Mouse (Mus musculus) CH12.LX (cell line): Measurements from ENCODE around the gene Pde1c. TPM values are rescaled to one million over a fixed set of nuclear protein-coding genes. Genes with fewer than 3 reads are reported as not detected.
A peak's percentile ranks its signal among the peaks of the same experiment; 100 is the strongest.

Experiments
- DNase-seq: peaks from one replicate; pipeline ENCODE4 v3.0.0-alpha.2; 2013; ENCODE audit errors: extremely low read depth
- H3K27ac ChIP-seq: 2 replicates; pipeline ENCODE4 v1.5.1; 2012; ENCODE audit warnings: low read depth, mild to moderate bottlenecking, control low read depth, moderate library complexity; ENCODE audit not compliant: insufficient read depth
- H3K27me3 ChIP-seq: replicated peaks from 2 replicates; pipeline ENCODE3; 2012; ENCODE audit warnings: inconsistent platforms
- H3K36me3 ChIP-seq, 2 experiments: replicated peaks in 1 of 2; 2 replicates each; pipeline versions ENCODE3 to v1.6.1; 2012; ENCODE audit warnings: inconsistent platforms in 1 of 2, low read length in 1 of 2, mild to moderate bottlenecking in 1 of 2, mixed read lengths in 1 of 2, moderate library complexity in 1 of 2; ENCODE audit not compliant: control insufficient read depth in 1 of 2, insufficient read depth in 1 of 2
- H3K4me1 ChIP-seq, 2 experiments: 2 replicates each; pipeline ENCODE4 v1.6.1; 2012; ENCODE audit warnings: inconsistent platforms in 1 of 2, moderate library complexity in 1 of 2; ENCODE audit not compliant: insufficient read depth in 2 of 2, control insufficient read depth in 1 of 2
- H3K4me2 ChIP-seq: 2 replicates; pipeline ENCODE4 v1.6.1; 2012; ENCODE audit warnings: low read depth, mild to moderate bottlenecking, control low read depth; ENCODE audit not compliant: poor library complexity, insufficient read depth, severe bottlenecking
- H3K4me3 ChIP-seq, 3 experiments: fragments of 150-350 bp in 1 of 3; sonication (generic) in 1 of 3; replicated peaks in 1 of 3; 2 replicates each; pipeline versions ENCODE3 to v1.5.1; 2011 to 2012; ENCODE audit warnings: low read depth in 2 of 3, low read length in 2 of 3, mild to moderate bottlenecking in 2 of 3, moderate library complexity in 2 of 3, control low read depth in 1 of 3, improper control_type of control experiment in 1 of 3, inconsistent platforms in 1 of 3, mixed read lengths in 1 of 3; ENCODE audit not compliant: poor library complexity in 1 of 3
- H3K79me2 ChIP-seq: replicated peaks from 2 replicates; pipeline ENCODE4 v1.6.1; 2012; ENCODE audit warnings: mild to moderate bottlenecking, moderate library complexity; ENCODE audit not compliant: control insufficient read depth, poor library complexity, insufficient read depth, severe bottlenecking; ENCODE audit errors: extremely low read depth
- H3K9ac ChIP-seq: 2 replicates; pipeline ENCODE4 v1.6.1; 2012; ENCODE audit warnings: low read depth, mild to moderate bottlenecking, control low read depth, moderate library complexity; ENCODE audit not compliant: insufficient read depth
- H3K9me3 ChIP-seq: replicated peaks from 2 replicates; pipeline ENCODE3; 2012; ENCODE audit warnings: low read length, inconsistent platforms, mixed read lengths
- BHLHE40 ChIP-seq: IDR thresholded peaks from 2 replicates; pipeline ENCODE4 v1.6.1; 2011; ENCODE audit warnings: mild to moderate bottlenecking, low read depth, low read length, improper control_type of control experiment
- CHD2 ChIP-seq: IDR thresholded peaks from 2 replicates; pipeline ENCODE4 v1.6.1; 2011; ENCODE audit warnings: low read length, improper control_type of control experiment
- CTCF ChIP-seq, 2 experiments: IDR thresholded peaks in 1 of 2; conservative IDR thresholded peaks in 1 of 2; 2 replicates each; pipeline ENCODE4 v1.5.1; 2011 to 2012; ENCODE audit warnings: low read depth in 2 of 2, low read length in 2 of 2, improper control_type of control experiment in 1 of 2, inconsistent platforms in 1 of 2, mild to moderate bottlenecking in 1 of 2, moderate library complexity in 1 of 2
- ELF1 ChIP-seq: IDR thresholded peaks from 2 replicates; pipeline ENCODE4 v1.6.1; 2014; ENCODE audit warnings: low read depth, mild to moderate bottlenecking, inconsistent platforms, low read length, improper control_type of control experiment
- EP300 ChIP-seq: IDR thresholded peaks from 2 replicates; pipeline ENCODE4 v1.6.1; 2011; ENCODE audit warnings: low read length, improper control_type of control experiment
- IRF4 ChIP-seq: IDR thresholded peaks from 2 replicates; pipeline ENCODE4 v1.6.1; 2014; ENCODE audit warnings: low read depth, mild to moderate bottlenecking, inconsistent platforms, low read length, improper control_type of control experiment
- JUND ChIP-seq: conservative IDR thresholded peaks from 2 replicates; pipeline ENCODE4 v1.6.1; 2011; ENCODE audit warnings: low read depth, low read length, improper control_type of control experiment
- MAFK ChIP-seq: IDR thresholded peaks from 2 replicates; pipeline ENCODE4 v1.6.1; 2011; ENCODE audit warnings: low read length, improper control_type of control experiment; ENCODE audit not compliant: insufficient replicate concordance
- MAX ChIP-seq: IDR thresholded peaks from 2 replicates; pipeline ENCODE4 v1.6.1; 2011; ENCODE audit warnings: low read length, improper control_type of control experiment
- MAZ ChIP-seq: IDR thresholded peaks from 2 replicates; pipeline ENCODE4 v1.6.1; 2012; ENCODE audit warnings: low read depth, mild to moderate bottlenecking, inconsistent platforms, low read length, improper control_type of control experiment, moderate library complexity
- MEF2A ChIP-seq: IDR thresholded peaks from 2 replicates; pipeline ENCODE4 v1.6.1; 2014; ENCODE audit warnings: low read depth, mild to moderate bottlenecking, inconsistent platforms, low read length, improper control_type of control experiment, borderline replicate concordance
- MXI1 ChIP-seq: IDR thresholded peaks from 2 replicates; pipeline ENCODE4 v1.6.1; 2011; ENCODE audit warnings: mild to moderate bottlenecking, low read depth, low read length, improper control_type of control experiment
- MYC ChIP-seq: IDR thresholded peaks from 2 replicates; pipeline ENCODE4 v1.6.1; 2011; ENCODE audit warnings: low read depth, mild to moderate bottlenecking, improper control_type of control experiment, low read length
- NELFE ChIP-seq: IDR thresholded peaks from 2 replicates; pipeline ENCODE4 v1.6.1; 2011; ENCODE audit warnings: low read depth, low read length, improper control_type of control experiment
- NRF1 ChIP-seq: IDR thresholded peaks from 2 replicates; pipeline ENCODE4 v1.6.1; 2014; ENCODE audit warnings: low read depth, mild to moderate bottlenecking, inconsistent platforms, low read length, improper control_type of control experiment, moderate library complexity
- PAX5 ChIP-seq: IDR thresholded peaks from 2 replicates; pipeline ENCODE4 v1.6.1; 2012; ENCODE audit warnings: low read length, inconsistent platforms, mixed read lengths
- POLR2A ChIP-seq: IDR thresholded peaks from 2 replicates; pipeline ENCODE4 v1.6.1; 2011; ENCODE audit warnings: low read depth, mild to moderate bottlenecking, improper control_type of control experiment, low read length
- POLR2AphosphoS2 ChIP-seq: IDR thresholded peaks from 2 replicates; pipeline ENCODE4 v1.6.1; 2011; ENCODE audit warnings: low read depth, low read length, improper control_type of control experiment
- RAD21 ChIP-seq: IDR thresholded peaks from 2 replicates; pipeline ENCODE4 v1.6.1; 2011; ENCODE audit warnings: low read depth, mild to moderate bottlenecking, low read length, improper control_type of control experiment, moderate library complexity
- RCOR1 ChIP-seq: conservative IDR thresholded peaks from 2 replicates; pipeline ENCODE4 v1.6.1; 2012; ENCODE audit warnings: low read depth, mild to moderate bottlenecking, inconsistent platforms, low read length, improper control_type of control experiment
- SMC3 ChIP-seq: IDR thresholded peaks from 2 replicates; pipeline ENCODE4 v1.6.1; 2011; ENCODE audit warnings: low read depth, low read length, improper control_type of control experiment
- UBTF ChIP-seq: IDR thresholded peaks from 2 replicates; pipeline ENCODE4 v1.6.1; 2012; ENCODE audit warnings: low read depth, mild to moderate bottlenecking, inconsistent platforms, low read length, improper control_type of control experiment, moderate library complexity
- USF2 ChIP-seq: conservative IDR thresholded peaks from 2 replicates; pipeline ENCODE4 v1.6.1; 2011; ENCODE audit warnings: low read depth, low read length, improper control_type of control experiment
- ZC3H11A ChIP-seq: IDR thresholded peaks from 2 replicates; pipeline ENCODE4 v1.6.1; 2012; ENCODE audit warnings: low read depth, mild to moderate bottlenecking, inconsistent platforms, low read length, improper control_type of control experiment
- ZMIZ1 ChIP-seq: IDR thresholded peaks from 2 replicates; pipeline ENCODE4 v1.6.1; 2012; ENCODE audit warnings: low read depth, mild to moderate bottlenecking, inconsistent platforms, low read length, improper control_type of control experiment
- ZNF384 ChIP-seq: IDR thresholded peaks from 2 replicates; pipeline ENCODE4 v1.6.1; 2012; ENCODE audit warnings: low read depth, low read length, improper control_type of control experiment, inconsistent platforms
- dilution Hi-C: fragments of 300-500 bp; cut with MboI; formaldehyde crosslinking; loops from 2 replicates; pipeline ENCODE4 v1.14.3; 2020; ENCODE audit warnings: low sequenced_read_pairs; ENCODE audit not compliant: extremely low pct_unique_long_range_greater_than_20kb, extremely low pct_ligation_motif_present
- in situ Hi-C: fragments of 300-500 bp; cut with MboI; formaldehyde crosslinking; loops from 3 replicates; pipeline ENCODE4 v1.14.3; 2019; ENCODE audit warnings: low sequenced_read_pairs, low pct_ligation_motif_present, low pct_unique_long_range_greater_than_20kb, mixed read lengths
- polyA plus RNA-seq: library from polyadenylated mRNA; unstranded; fragments of >175 nt; gene quantifications from 2 replicates; pipeline ENCODE4 v1.2.1, GENCODE M21; 2012; ENCODE audit warnings: low read depth; ENCODE audit not compliant: insufficient read length
- total RNA-seq, 2 experiments: library from RNA; depleted of rRNA; stranded (reverse); fragments of 300-350 nt in 1 of 2; fragments of >200 nt in 1 of 2; gene quantifications; 2 replicates each; pipeline ENCODE4 v1.2.3; 2012 to 2014

The Pde1c gene
- total and polyA plus RNA-seq, 3 experiments = 2.3 to 3.8 (median 2.4) TPM

DNA sequence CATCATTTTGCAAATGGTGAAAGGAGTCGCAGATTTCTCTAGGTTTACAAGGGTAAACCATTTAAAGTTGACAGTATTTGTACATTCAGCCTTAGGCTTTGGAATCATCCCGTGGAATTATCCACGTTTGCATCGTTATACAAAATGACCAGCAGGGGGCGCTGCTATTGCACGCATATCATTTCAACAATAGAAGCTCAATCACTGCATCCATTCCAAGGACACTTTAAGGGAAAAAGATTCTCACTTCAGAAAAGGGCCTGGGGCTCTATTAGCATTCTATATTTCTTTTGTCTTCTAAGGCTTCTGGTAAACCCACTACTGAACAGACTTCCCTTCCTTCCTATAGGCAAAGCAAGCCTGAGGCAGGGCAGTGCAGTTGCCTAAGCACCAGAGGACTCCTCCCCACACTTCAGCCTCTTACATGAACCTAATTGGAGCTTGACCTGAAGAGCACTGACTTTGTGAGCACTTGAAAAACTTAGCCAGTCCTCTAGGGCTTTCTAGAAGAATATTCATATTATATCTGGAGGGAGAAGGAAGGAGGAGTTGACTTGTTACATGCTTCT lies 87.9 kb downstream of the Pde1c start:
- H3K36me3 ChIP-seq = no peaks in the 10 kb centered on the region
- no peaks in the 10 kb centered on the region for H3K4me1 ChIP-seq
- no peak overlapping the region for H3K4me2 ChIP-seq
- dilution Hi-C loops (no loop called here), in situ Hi-C loops (loop anchor here (25.0 kb wide), 1 partner anchor 419 kb away; no protein-coding TSS in a partner anchor)
- H3K9ac ChIP-seq = no peak overlapping the region
- no peak overlapping the region for H3K4me3 ChIP-seq
- DNase-seq = peak; percentile 57
- no peaks in the 10 kb centered on the region for H3K27me3 ChIP-seq
- no peak overlapping the region for H3K27ac ChIP-seq
- H3K79me2 ChIP-seq = no peaks in the 10 kb centered on the region
- no peak for TF ChIP-seq ZC3H11A
- TF ChIP-seq SMC3 = peak; percentile 85
- peak; percentile 86 for TF ChIP-seq RAD21
- peak; percentile 82 to 92 for TF ChIP-seq CTCF (conservative IDR thresholded peaks at IDR 0.05 in 1 of 2, IDR thresholded peaks at IDR 0.05 in 1 of 2; ENCODE audit: low read depth in 2 of 2, low read length in 2 of 2)
- H3K9me3 ChIP-seq = no peaks in the 10 kb centered on the region

DNA sequence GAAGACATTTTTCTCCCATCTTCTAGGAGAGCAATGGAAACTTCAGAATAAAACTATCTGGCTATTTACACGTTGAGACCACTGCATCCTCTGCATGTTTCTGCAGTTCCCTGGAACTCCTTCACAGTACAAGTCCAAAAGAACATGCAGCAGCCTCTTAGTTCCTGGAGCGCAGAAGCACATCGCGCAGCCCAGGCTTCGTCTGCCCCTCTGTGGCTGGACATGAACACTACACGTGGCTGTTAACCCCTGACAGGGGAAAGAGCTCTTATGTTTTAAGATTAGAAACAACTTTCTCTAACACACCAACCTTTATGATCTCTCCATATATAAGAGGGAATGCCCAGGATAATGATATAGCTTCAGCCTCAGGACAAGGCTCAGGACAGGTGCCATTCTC lies 92.3 kb downstream of the Pde1c start:
- H3K4me1 ChIP-seq = no peaks in the 10 kb centered on the region
- no peak overlapping the region for H3K27ac ChIP-seq
- H3K9me3 ChIP-seq = no peaks in the 10 kb centered on the region
- H3K79me2 ChIP-seq = no peaks in the 10 kb centered on the region
- peak; percentile 38 for DNase-seq
- no peak overlapping the region for H3K9ac ChIP-seq
- dilution Hi-C loops (no loop called here), in situ Hi-C loops (loop anchor here (25.0 kb wide), 1 partner anchor 414 kb away; no protein-coding TSS in a partner anchor)
- no peak overlapping the region for H3K4me2 ChIP-seq
- H3K36me3 ChIP-seq = no peaks in the 10 kb centered on the region
- H3K27me3 ChIP-seq = no peaks in the 10 kb centered on the region
- no peak overlapping the region for H3K4me3 ChIP-seq
- TF ChIP-seq UBTF = no peak
- no peak for TF ChIP-seq IRF4
- TF ChIP-seq ELF1 = no peak
- TF ChIP-seq CHD2 = no peak
- no peak for TF ChIP-seq MAZ
- no peak for TF ChIP-seq NRF1
- peak; percentile 30 to 78; a peak in 3 of 4 replicates for TF ChIP-seq CTCF (conservative IDR thresholded peaks at IDR 0.05 in 1 of 2, IDR thresholded peaks at IDR 0.05 in 1 of 2; ENCODE audit: low read depth in 2 of 2, low read length in 2 of 2)
- TF ChIP-seq ZMIZ1 = no peak
- no peak for TF ChIP-seq MXI1
- no peak for TF ChIP-seq BHLHE40
- no peak for TF ChIP-seq ZNF384
- no peak for TF ChIP-seq POLR2AphosphoS2
- TF ChIP-seq MAFK = no peak
- no peak for TF ChIP-seq PAX5
- TF ChIP-seq RAD21 = peak; percentile 85
- peak; percentile 80; the same call in 1 of the 2 replicates for TF ChIP-seq MAX
- no peak for TF ChIP-seq RCOR1
- no peak for TF ChIP-seq EP300
- TF ChIP-seq MEF2A = no peak
- TF ChIP-seq JUND = no peak
- TF ChIP-seq ZC3H11A = peak; percentile 69
- peak; percentile 87 for TF ChIP-seq SMC3
- no peak for TF ChIP-seq POLR2A
- no peak for TF ChIP-seq NELFE
- TF ChIP-seq MYC = peak; percentile 34; the same call in 1 of the 2 replicates
- no peak for TF ChIP-seq USF2
